Mouse (Mus musculus) heart, adult 2 months (tissue): ENCODE measurements at regions not wholly inside any gene's neighbourhood (a gene's known extent, or its start where the extent isn't known, plus 50 kb on each side); places are given as distances from the start of the nearest gene placed in this dataset.
A peak's percentile ranks its signal among the peaks of the same experiment; 100 is the strongest.

Experiments
- DNase-seq, 2 experiments: peaks; one replicate each; pipeline ENCODE4 v3.0.0; 2021
- H3K27ac ChIP-seq: fragments of 200-600 bp; 2 replicates; pipeline ENCODE4 v1.8.1; 2022
- H3K27me3 ChIP-seq: fragments of 200-500 bp; 2 replicates; pipeline ENCODE4 v1.6.1; 2012; ENCODE audit warnings: mild to moderate bottlenecking, low read length, inconsistent platforms, mixed read lengths; ENCODE audit not compliant: control insufficient read depth, insufficient read depth
- H3K36me3 ChIP-seq: fragments of 200-500 bp; 2 replicates; pipeline ENCODE4 v1.6.1; 2012; ENCODE audit warnings: low read length, inconsistent platforms; ENCODE audit not compliant: control insufficient read depth, insufficient read depth
- H3K4me1 ChIP-seq: fragments of 200-500 bp; 2 replicates; pipeline ENCODE4 v1.6.1; 2011; ENCODE audit warnings: low read length; ENCODE audit not compliant: control insufficient read depth, insufficient read depth
- H3K4me3 ChIP-seq: fragments of 200-600 bp; 2 replicates; pipeline ENCODE4 v1.8.1; 2022
- H3K79me2 ChIP-seq: fragments of 200-500 bp; replicated peaks from 2 replicates; pipeline ENCODE4 v1.6.1; 2012; ENCODE audit warnings: mild to moderate bottlenecking, inconsistent platforms, low read length, moderate library complexity, mixed read lengths; ENCODE audit not compliant: control insufficient read depth, insufficient read depth
- H3K9ac ChIP-seq: fragments of 200-500 bp; 2 replicates; pipeline ENCODE4 v1.6.1; 2012; ENCODE audit warnings: low read depth, mild to moderate bottlenecking, control low read depth, inconsistent platforms, low read length, mixed read lengths
- CTCF ChIP-seq: fragments of 200-600 bp; IDR thresholded peaks from 2 replicates; pipeline ENCODE4 v1.8.1; 2022; ENCODE audit warnings: antibody characterized with exemption, mild to moderate bottlenecking, moderate library complexity
- EP300 ChIP-seq: fragments of 200-500 bp; IDR thresholded peaks from 2 replicates; pipeline ENCODE4 v1.6.1; 2011; ENCODE audit warnings: low read depth, low read length, control low read depth; ENCODE audit not compliant: insufficient read depth
- POLR2A ChIP-seq: fragments of 200-500 bp; IDR thresholded peaks from 2 replicates; pipeline ENCODE4 v1.6.1; 2011; ENCODE audit warnings: mild to moderate bottlenecking, low read depth, low read length, control low read depth; ENCODE audit not compliant: insufficient read depth
- WGBS: fragments of 180-500 bp; shearing (Covaris S2); methylation state at CpG from one replicate; pipeline ENCODE4 v1.1.7; 2018; 5-methylcytosine and 5-hydroxymethylcytosine counted together
- intact Hi-C: fragments of 180-260 bp; cut with DNase I; formaldehyde crosslinking; loops from one replicate; pipeline ENCODE4 v1.15.1; 2025

DNA sequence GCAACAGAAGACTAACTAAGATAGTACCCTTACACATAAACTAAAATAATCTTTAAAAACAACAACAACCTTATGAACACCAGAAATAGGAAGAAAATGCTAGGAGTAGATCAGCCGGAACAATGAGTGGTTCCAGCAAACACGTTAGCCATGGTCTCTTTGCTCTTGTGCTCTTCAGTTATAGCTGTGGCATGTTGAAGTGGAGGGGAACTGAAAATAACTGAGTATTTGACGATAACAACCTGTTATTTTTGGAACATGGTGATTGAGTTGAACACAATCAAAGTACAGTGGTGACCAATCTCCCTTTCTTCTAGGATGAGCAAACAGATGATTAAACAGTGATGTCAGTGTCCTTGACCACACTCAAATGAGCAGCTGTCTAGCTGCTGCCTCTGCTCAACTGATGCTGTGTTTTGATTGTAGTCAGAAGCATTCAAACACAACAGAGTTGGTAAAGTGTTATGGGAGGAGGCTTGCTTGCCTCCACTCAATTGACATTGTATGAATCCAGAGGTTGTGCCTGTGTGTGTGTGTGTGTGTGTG lies 50.9 kb upstream of the Nt5e start:
- Histone ChIP-seq H3K4me1 (peaks cover 4% of the 10 kb centered on the region), H3K79me2 (no peaks in the 10 kb centered on the region), H3K36me3 (no peaks in the 10 kb centered on the region), H3K27me3 (no peaks in the 10 kb centered on the region), H3K9ac (no peak overlapping the region), H3K27ac (peak overlapping the region; percentile 77), H3K4me3 (no peak overlapping the region)
- intact Hi-C loops, result loop anchor here (2.0 kb wide), 1 partner anchor 51 kb away; the partner anchor contains the start of gene Nt5e
- no peak for TF ChIP-seq CTCF
- no peak for TF ChIP-seq EP300
- 0 out of 2 replicates have a peak, but pooled peaks have one; percentile 12 for TF ChIP-seq POLR2A
- peak in 1 of 2 experiments; percentile 15 for DNase-seq
- 47% methylated on average over 3 of the region's 3 CpGs for WGBS

GRCm38 (mm10) chr9:88277031-88277430 lies 50.0 kb upstream of the Nt5e start:
- intact Hi-C loops, result loop anchor here (2.0 kb wide), 1 partner anchor 50 kb away; the partner anchor contains the start of gene Nt5e
- Histone ChIP-seq H3K27me3 (no peaks in the 10 kb centered on the region), H3K27ac (peak overlapping the region; percentile 49), H3K36me3 (no peaks in the 10 kb centered on the region), H3K79me2 (no peaks in the 10 kb centered on the region), H3K9ac (no peak overlapping the region), H3K4me3 (no peak overlapping the region), H3K4me1 (peaks cover 4% of the 10 kb centered on the region)
- WGBS, result 34% methylated on average over 6 of the region's 6 CpGs
- DNase-seq, result peak in 1 of 2 experiments; percentile 13
- TF ChIP-seq EP300, result no peak
- no peak for TF ChIP-seq POLR2A
- TF ChIP-seq CTCF, result no peak
